Comparison of ENCODE assay signal across 15 mouse cellular contexts in the genomic region with DNA sequence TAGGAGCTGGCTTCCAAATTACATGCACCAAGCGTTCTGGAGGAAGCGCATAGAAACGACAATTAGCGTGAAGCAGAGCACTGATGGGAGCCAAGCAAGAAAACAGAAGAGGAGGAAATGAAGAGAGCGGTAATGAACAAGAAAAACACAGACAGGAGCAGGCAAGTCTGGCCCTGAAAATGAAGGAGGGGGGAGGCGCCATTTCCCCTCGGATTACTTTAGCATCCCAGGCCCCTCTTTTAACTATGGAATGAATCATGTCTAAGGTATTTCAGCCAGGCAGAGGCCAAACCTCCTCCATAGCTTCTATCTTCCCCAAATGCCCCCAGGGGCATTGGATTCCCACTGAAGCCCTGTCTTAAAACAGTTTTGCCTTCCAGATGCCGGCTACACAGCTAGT.
DNase-seq lines count a peak whose midpoint lies in the region; ATAC-seq lines count a peak whose summit lies in the region.
"Had no signal": no experiment of that assay in that cellular context is flagged by ENCODE, and none has a peak within 500 bp of the region (broad histone marks: within the 10 kb centered on the region; RNA-seq: fewer than 3 reads in every experiment).

No protein-coding gene starts in this region.

- H3K36me3 ChIP-seq in forebrain, embryonic 16.5 days (ENCODE audit: control insufficient read depth, insufficient read depth) = no peaks in the 10 kb centered on the region
- H3K36me3 ChIP-seq in forebrain, embryonic 12.5 days (replicated peaks) = no peaks in the 10 kb centered on the region
- no peaks in the 10 kb centered on the region for H3K36me3 ChIP-seq in kidney, embryonic 16.5 days (ENCODE audit: insufficient read depth, low read length)
- no peaks in the 10 kb centered on the region for H3K36me3 ChIP-seq in embryonic facial prominence, embryonic 14.5 days (ENCODE audit: control insufficient read depth, insufficient read depth, low read length)
- no peaks in the 10 kb centered on the region for H3K36me3 ChIP-seq in intestine, embryonic 16.5 days (ENCODE audit: control insufficient read depth, insufficient read depth, low read length)

- no peak overlapping the region for H3K4me3 ChIP-seq in forebrain, embryonic 16.5 days (replicated peaks; ENCODE audit: low read length)
- no peak overlapping the region for H3K4me3 ChIP-seq in forebrain, embryonic 12.5 days (replicated peaks)
- no peak overlapping the region for H3K4me3 ChIP-seq in kidney, embryonic 16.5 days (ENCODE audit: low read length)
- no peak overlapping the region for H3K4me3 ChIP-seq in embryonic facial prominence, embryonic 14.5 days (ENCODE audit: low read depth, low read length)
- H3K4me3 ChIP-seq in intestine, embryonic 16.5 days (ENCODE audit: low read length) = no peak overlapping the region
- H3K4me3 ChIP-seq: myocyte had no signal

- H3K4me1 ChIP-seq in forebrain, embryonic 16.5 days (replicated peaks; ENCODE audit: control insufficient read depth, insufficient read depth, low read length) = no peaks in the 10 kb centered on the region
- no peaks in the 10 kb centered on the region for H3K4me1 ChIP-seq in forebrain, embryonic 12.5 days
- H3K4me1 ChIP-seq in kidney, embryonic 16.5 days (ENCODE audit: insufficient read depth, low read length) = 0 out of 2 replicates have a peak, but pooled peaks cover 3% of the 10 kb centered on the region
- H3K4me1 ChIP-seq in embryonic facial prominence, embryonic 14.5 days (ENCODE audit: control insufficient read depth, insufficient read depth, low read length) = no peaks in the 10 kb centered on the region
- H3K4me1 ChIP-seq in intestine, embryonic 16.5 days (ENCODE audit: control insufficient read depth, insufficient read depth, low read length) = no peaks in the 10 kb centered on the region

- H3K9ac ChIP-seq in forebrain, embryonic 16.5 days (replicated peaks; ENCODE audit: low read depth, low read length) = no peak overlapping the region
- no peak overlapping the region for H3K9ac ChIP-seq in forebrain, embryonic 12.5 days
- H3K9ac ChIP-seq in kidney, embryonic 16.5 days (replicated peaks; ENCODE audit: low read length) = no peak overlapping the region
- H3K9ac ChIP-seq in embryonic facial prominence, embryonic 14.5 days (ENCODE audit: low read depth, low read length) = no peak overlapping the region
- H3K9ac ChIP-seq in intestine, embryonic 16.5 days (ENCODE audit: low read depth, low read length) = no peak overlapping the region

- DNase-seq in kidney, adult 11 months = no peak
- DNase-seq in 3T3-L1 (ENCODE audit: low read depth, low spot score) = peak; percentile 67
- peak; percentile 86 for DNase-seq in embryonic facial prominence, embryonic 14.5 days (ENCODE audit: low spot score)
- no peak for DNase-seq in thymus, postnatal 25 days
- DNase-seq: adrenal gland, postnatal 14 days; gastrocnemius, postnatal 10 days; kidney, adult 2 months; right cerebral cortex, adult 18-20 months had no signal

- no peak overlapping the region for H3K27ac ChIP-seq in forebrain, embryonic 16.5 days (ENCODE audit: low read length)
- H3K27ac ChIP-seq in forebrain, embryonic 12.5 days = no peak overlapping the region
- H3K27ac ChIP-seq in kidney, embryonic 16.5 days (ENCODE audit: low read length) = no peak overlapping the region
- H3K27ac ChIP-seq in embryonic facial prominence, embryonic 14.5 days (replicated peaks; ENCODE audit: low read depth, low read length) = no peak overlapping the region
- H3K27ac ChIP-seq in intestine, embryonic 16.5 days (ENCODE audit: low read length) = no peak overlapping the region
- H3K27ac ChIP-seq: stomach, postnatal 0 days had no signal

- no peak overlapping the region for H3K4me2 ChIP-seq in forebrain, embryonic 16.5 days (ENCODE audit: low read length)
- H3K4me2 ChIP-seq in forebrain, embryonic 12.5 days = no peak overlapping the region
- peak overlapping the region; percentile 16; the same call in 1 of the 2 replicates for H3K4me2 ChIP-seq in kidney, embryonic 16.5 days (replicated peaks; ENCODE audit: low read depth, low read length)
- peak overlapping the region; percentile 21 for H3K4me2 ChIP-seq in embryonic facial prominence, embryonic 14.5 days (ENCODE audit: low read depth, low read length)
- H3K4me2 ChIP-seq in intestine, embryonic 16.5 days (ENCODE audit: low read depth, low read length) = no peak overlapping the region

- no peaks in the 10 kb centered on the region for H3K27me3 ChIP-seq in forebrain, embryonic 16.5 days (replicated peaks; ENCODE audit: control insufficient read depth, insufficient read depth, low read length)
- H3K27me3 ChIP-seq in forebrain, embryonic 12.5 days = no peaks in the 10 kb centered on the region
- no peaks in the 10 kb centered on the region for H3K27me3 ChIP-seq in kidney, embryonic 16.5 days (ENCODE audit: insufficient read depth, low read length)
- no peaks in the 10 kb centered on the region for H3K27me3 ChIP-seq in embryonic facial prominence, embryonic 14.5 days (replicated peaks; ENCODE audit: control insufficient read depth, insufficient read depth, low read length)
- no peaks in the 10 kb centered on the region for H3K27me3 ChIP-seq in intestine, embryonic 16.5 days (replicated peaks; ENCODE audit: control insufficient read depth, insufficient read depth, low read length)

- WGBS in forebrain, embryonic 16.5 days = 49% methylated on average over 8 of the region's 8 CpGs
- WGBS in forebrain, embryonic 12.5 days = 66% methylated on average over 8 of the region's 8 CpGs
- WGBS in kidney, embryonic 16.5 days = 16% methylated on average over 8 of the region's 8 CpGs
- WGBS in embryonic facial prominence, embryonic 14.5 days = 14% methylated on average over 8 of the region's 8 CpGs
- WGBS in intestine, embryonic 16.5 days = 53% methylated on average over 8 of the region's 8 CpGs

- no peaks in the 10 kb centered on the region for H3K9me3 ChIP-seq in forebrain, embryonic 16.5 days (ENCODE audit: control insufficient read depth, low read length)
- H3K9me3 ChIP-seq in forebrain, embryonic 12.5 days = no peaks in the 10 kb centered on the region
- no peaks in the 10 kb centered on the region for H3K9me3 ChIP-seq in kidney, embryonic 16.5 days (ENCODE audit: low read length)
- no peaks in the 10 kb centered on the region for H3K9me3 ChIP-seq in embryonic facial prominence, embryonic 14.5 days (ENCODE audit: control insufficient read depth, low read length)
- H3K9me3 ChIP-seq in intestine, embryonic 16.5 days (ENCODE audit: control insufficient read depth, low read length) = no peaks in the 10 kb centered on the region

- peak; percentile 62 for ATAC-seq in forebrain, embryonic 16.5 days
- ATAC-seq in forebrain, embryonic 12.5 days (ENCODE audit: low FRiP score) = no peak
- ATAC-seq in kidney, embryonic 16.5 days (ENCODE audit: low FRiP score, low TSS enrichment) = no peak
- ATAC-seq in embryonic facial prominence, embryonic 14.5 days (ENCODE audit: low read depth) = peak; percentile 91
- no peak for ATAC-seq in intestine, embryonic 16.5 days
- ATAC-seq: lung, postnatal 0 days had no signal

Comparison
In these comparisons a context has a peak if more than half of its experiments do, and no peak if none do; other contexts are left out.
1. ATAC-seq: peak in forebrain, embryonic 16.5 days (single experiment) and embryonic facial prominence, embryonic 14.5 days (single experiment); none in forebrain, embryonic 12.5 days (single experiment), kidney, embryonic 16.5 days (single experiment) and intestine, embryonic 16.5 days (single experiment).
2. H3K4me2 ChIP-seq: peak in kidney, embryonic 16.5 days (single experiment) and embryonic facial prominence, embryonic 14.5 days (single experiment); none in forebrain, embryonic 16.5 days (single experiment), forebrain, embryonic 12.5 days (single experiment) and intestine, embryonic 16.5 days (single experiment).
3. DNase-seq: peak in 3T3-L1 (single experiment) and embryonic facial prominence, embryonic 14.5 days (single experiment); none in kidney, adult 11 months (single experiment) and thymus, postnatal 25 days (single experiment).